Mouse (Mus musculus) intestine, embryonic 14.5 days (tissue): ENCODE data around the gene Tpp1. TPM values are rescaled to one million over a fixed set of nuclear protein-coding genes. Genes with fewer than 3 reads are reported as not detected.
"Not testable (repeated sequence)": the region's sequence is repeated elsewhere in the genome, so short reads cannot be mapped to it uniquely, and the experiment has no call there.

Source experiments
- ATAC-seq: fragments of 200-750 bp; cut with Nextera tagmentation; replicated peaks from 2 replicates; pipeline ENCODE4 v1.8.0; 2017; ENCODE audit warnings: low read depth, moderate number of reproducible peaks, moderate TSS enrichment, moderate library complexity; ENCODE audit not compliant: low FRiP score, low TSS enrichment
- DNase-seq: peaks from one replicate; pipeline ENCODE4 v3.0.0-alpha.2; 2018; ENCODE audit warnings: low spot score
- H3K27ac ChIP-seq: fragments of 300-500 bp; sonication (generic); 2 replicates; pipeline ENCODE4 v1.5.1; 2014; ENCODE audit warnings: low read depth, mild to moderate bottlenecking, control low read depth
- H3K27me3 ChIP-seq: fragments of 300-500 bp; sonication (generic); replicated peaks from 2 replicates; pipeline ENCODE4 v1.6.1; 2014; ENCODE audit warnings: low read length, control low read depth; ENCODE audit not compliant: control insufficient read depth, insufficient read depth
- H3K36me3 ChIP-seq: fragments of 300-500 bp; sonication (generic); 2 replicates; pipeline ENCODE4 v1.6.1; 2014; ENCODE audit warnings: low read length, control low read depth; ENCODE audit not compliant: control insufficient read depth, insufficient read depth
- H3K4me1 ChIP-seq: fragments of 300-500 bp; sonication (generic); replicated peaks from 2 replicates; pipeline ENCODE4 v1.6.1; 2014; ENCODE audit warnings: low read length, control low read depth, mixed read lengths; ENCODE audit not compliant: control insufficient read depth, insufficient read depth
- H3K4me2 ChIP-seq: fragments of 300-500 bp; sonication (generic); 2 replicates; pipeline ENCODE4 v1.6.1; 2014; ENCODE audit warnings: low read length
- H3K4me3 ChIP-seq: fragments of 300-500 bp; sonication (generic); 2 replicates; pipeline ENCODE4 v1.5.1; 2014; ENCODE audit warnings: low read depth, low read length, control low read depth, mixed read lengths
- H3K9ac ChIP-seq: fragments of 300-500 bp; sonication (generic); 2 replicates; pipeline ENCODE4 v1.6.1; 2014; ENCODE audit warnings: mild to moderate bottlenecking, low read length
- H3K9me3 ChIP-seq: fragments of 300-500 bp; sonication (generic); 2 replicates; pipeline ENCODE4 v1.6.1; 2016; ENCODE audit warnings: low read length, control low read depth; ENCODE audit not compliant: control insufficient read depth
- WGBS: fragments of 180-500 bp; shearing (Covaris S2); extraction: QIAGEN DNeasy Blood & Tissue Kit; methylation state at CpG from one replicate; pipeline ENCODE4 v1.1.7; 2014; 5-methylcytosine and 5-hydroxymethylcytosine counted together
- polyA plus RNA-seq: library from polyadenylated mRNA; unstranded; fragments of >200 nt; fragmentation: Nextera tagmentation; extraction: Ambion mirVana; gene quantifications from 2 replicates; pipeline ENCODE4 v1.2.1, GENCODE M21; 2014

Gene Tpp1
- polyA plus RNA-seq, 1 experiment from 2014 or later = 74.1 TPM

- Histone ChIP-seq H3K9ac (no peak overlapping the region), H3K27ac (no peak overlapping the region), H3K4me3 (no peak overlapping the region), H3K36me3 (peaks cover 28% of the 10 kb centered on the region), H3K9me3 (no peaks in the 10 kb centered on the region), H3K4me2 (no peak overlapping the region), H3K4me1 (peaks cover 11% of the 10 kb centered on the region; the same call in 1 of the 2 replicates), H3K27me3 (no peaks in the 10 kb centered on the region)
- 71% methylated on average over 2 of the region's 2 CpGs for WGBS
- DNase-seq (no peak), ATAC-seq (no peak)
These were observed 4.3 kb downstream of the Tpp1 start for GRCm38 (mm10) chr7:105747776-105748175.

GRCm38 (mm10) chr7:105743926-105744590 is 8.0 kb downstream of the Tpp1 start, which contains the start of gene Taf10:
Taf10 (minus strand) TSS chr7:105744361.
- Histone ChIP-seq H3K4me2 (peak within 1 kb of the TSS; percentile 85), H3K4me1 (peaks cover 12% of the 10 kb centered on the region; the same call in 1 of the 2 replicates), H3K36me3 (peaks cover 61% of the 10 kb centered on the region), H3K4me3 (peak within 1 kb of the TSS; percentile 89), H3K9ac (peak within 1 kb of the TSS; percentile 90), H3K9me3 (no peaks in the 10 kb centered on the region), H3K27me3 (no peaks in the 10 kb centered on the region), H3K27ac (peak within 1 kb of the TSS; percentile 80)
- DNase-seq = peak; percentile 89
- under 1% methylated on average over 61 of the region's 67 CpGs for WGBS
- peak; percentile 95 for ATAC-seq

GRCm38 (mm10) chr7:105743246-105743925 is 8.6 kb downstream of the Tpp1 start:
- WGBS = 34% methylated on average over 20 of the region's 20 CpGs
- ATAC-seq, H3K9me3 ChIP-seq, H3K27me3 ChIP-seq, DNase-seq: not testable (repeated sequence)
- peaks cover 17% of the 10 kb centered on the region for H3K4me1 ChIP-seq
- peak overlapping the region; percentile 80; the same call in 1 of the 2 replicates for H3K27ac ChIP-seq
- H3K4me2 ChIP-seq = peak overlapping the region; percentile 85
- peaks cover 55% of the 10 kb centered on the region for H3K36me3 ChIP-seq
- peak overlapping the region; percentile 89 for H3K4me3 ChIP-seq
- H3K9ac ChIP-seq = peak overlapping the region; percentile 90

GRCm38 (mm10) chr7:105742539-105743215 is 9.4 kb downstream of the Tpp1 start:
- not testable (repeated sequence) for H3K27me3 ChIP-seq, H3K27ac ChIP-seq, ATAC-seq, H3K9ac ChIP-seq, DNase-seq, H3K9me3 ChIP-seq
- Histone ChIP-seq H3K4me3 (0 out of 2 replicates have a peak overlapping the region, but pooled peaks have one; percentile 89), H3K4me1 (peaks cover 19% of the 10 kb centered on the region), H3K36me3 (peaks cover 48% of the 10 kb centered on the region), H3K4me2 (peak overlapping the region; percentile 85)
- 81% methylated on average over 7 of the region's 7 CpGs for WGBS

GRCm38 (mm10) chr7:105741978-105742377 is 10.1 kb downstream of the Tpp1 start:
- no peak overlapping the region for H3K9ac ChIP-seq
- peaks cover 43% of the 10 kb centered on the region for H3K36me3 ChIP-seq
- ATAC-seq = no peak
- DNase-seq = no peak
- no peak overlapping the region for H3K4me2 ChIP-seq
- H3K4me3 ChIP-seq = no peak overlapping the region
- no peak overlapping the region for H3K27ac ChIP-seq
- WGBS = 96% methylated on average over 9 of the region's 9 CpGs
- no peaks in the 10 kb centered on the region for H3K9me3 ChIP-seq
- peaks cover 22% of the 10 kb centered on the region for H3K4me1 ChIP-seq
- no peaks in the 10 kb centered on the region for H3K27me3 ChIP-seq

GRCm38 (mm10) chr7:105740851-105741250 is 11.2 kb downstream of the Tpp1 start:
- Histone ChIP-seq H3K27me3 (no peaks in the 10 kb centered on the region), H3K4me1 (peaks cover 22% of the 10 kb centered on the region), H3K9ac (no peak overlapping the region), H3K36me3 (peaks cover 38% of the 10 kb centered on the region), H3K9me3 (no peaks in the 10 kb centered on the region), H3K4me2 (no peak overlapping the region), H3K4me3 (no peak overlapping the region), H3K27ac (no peak overlapping the region)
- ATAC-seq (no peak), DNase-seq (no peak)
- 84% methylated on average over 6 of the region's 6 CpGs for WGBS

- no peak overlapping the region for H3K4me2 ChIP-seq
- H3K36me3 ChIP-seq = peaks cover 38% of the 10 kb centered on the region
- no peak overlapping the region for H3K4me3 ChIP-seq
- H3K9ac ChIP-seq = no peak overlapping the region
- ATAC-seq = no peak
- H3K27me3 ChIP-seq = no peaks in the 10 kb centered on the region
- no peaks in the 10 kb centered on the region for H3K9me3 ChIP-seq
- H3K4me1 ChIP-seq = peaks cover 26% of the 10 kb centered on the region
- DNase-seq = no peak
- H3K27ac ChIP-seq = no peak overlapping the region
- WGBS = 91% methylated on average over 13 of the region's 13 CpGs
These were observed 11.8 kb downstream of the Tpp1 start for GRCm38 (mm10) chr7:105740089-105740795.

- DNase-seq (peak; percentile 75), ATAC-seq (peak; percentile 44; the same call in 1 of the 2 replicates)
- peak overlapping the region; percentile 35 for H3K9ac ChIP-seq
- peaks cover 23% of the 10 kb centered on the region for H3K4me1 ChIP-seq
- peaks cover 48% of the 10 kb centered on the region for H3K36me3 ChIP-seq
- H3K4me3 ChIP-seq = peak overlapping the region; percentile 96
- H3K27me3 ChIP-seq = no peaks in the 10 kb centered on the region
- H3K27ac ChIP-seq = peak overlapping the region; percentile 94
- peak overlapping the region; percentile 73 for H3K4me2 ChIP-seq
- 3% methylated on average over 3 of the region's 3 CpGs for WGBS
- no peaks in the 10 kb centered on the region for H3K9me3 ChIP-seq
These were observed 13.1 kb downstream of the Tpp1 start for GRCm38 (mm10) chr7:105738948-105739347.
